Mouse (Mus musculus): ENCODE data around the gene Pno1. TPM values are rescaled to one million over a fixed set of nuclear protein-coding genes. Genes with fewer than 3 reads are reported as not detected.

Pno1 gene
- polyA plus RNA-seq, 1 experiment, result 63.8 TPM

DNA sequence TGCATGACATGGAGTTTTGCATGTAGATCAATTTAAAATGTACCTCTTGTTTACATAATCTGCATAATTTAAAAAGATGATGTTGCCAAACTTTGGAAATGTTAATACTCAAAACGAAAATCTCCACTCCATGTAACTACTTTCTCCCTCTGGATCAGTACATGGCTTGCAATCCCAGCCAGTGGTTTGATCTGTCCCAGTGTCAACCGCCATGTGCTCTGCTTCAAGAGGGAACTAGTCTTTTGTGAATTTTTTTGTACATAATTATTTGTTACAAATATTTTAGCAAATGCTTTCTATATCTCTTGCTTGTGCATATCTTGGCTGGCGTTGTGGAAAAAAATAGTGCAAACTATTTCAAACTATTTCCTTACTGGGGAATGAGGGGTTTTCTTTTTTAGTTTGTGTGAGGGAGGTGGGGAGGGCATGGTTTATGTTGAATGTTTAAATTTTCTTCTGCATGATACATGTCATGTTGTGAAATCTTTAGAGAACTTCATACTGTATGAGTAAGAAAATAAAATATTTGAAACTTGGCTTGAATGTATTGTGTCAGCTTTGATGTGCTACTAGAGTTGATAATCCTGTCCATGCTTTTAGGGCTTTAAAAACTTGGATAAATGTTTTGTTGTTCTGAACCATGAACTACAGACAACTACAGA, 11.4 kb downstream of the Pno1 start:
- Histone ChIP-seq H3K4me3 (ENCODE audit: insufficient read depth, low read depth, low read length) (no peak overlapping the region), H3K4me1 (ENCODE audit: control insufficient read depth, insufficient read depth, insufficient read length, low read length) (no peaks in the 10 kb centered on the region), H3K27ac (replicated peaks; ENCODE audit: low read depth, low read length) (no peak overlapping the region)

DNA sequence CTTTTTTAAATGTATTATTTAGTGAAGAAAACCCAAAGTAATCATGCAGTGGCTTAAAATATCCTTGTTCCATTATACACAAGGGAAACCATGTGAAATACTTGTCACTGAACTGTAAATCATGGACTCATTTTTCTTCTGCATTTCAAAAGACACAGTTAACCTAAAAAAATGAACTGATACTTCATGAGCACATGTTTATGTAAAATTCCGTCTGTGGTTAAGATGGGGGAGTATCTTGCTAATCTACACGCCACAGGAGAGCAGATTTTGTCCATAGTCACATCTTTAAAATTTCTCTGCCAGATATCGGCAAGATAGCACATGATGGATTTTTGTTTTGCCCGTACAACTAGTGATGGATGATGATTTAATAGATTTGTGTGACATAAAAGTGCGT, 12.2 kb downstream of the Pno1 start:
- no peak overlapping the region for H3K4me3 ChIP-seq (ENCODE audit: insufficient read depth, low read depth, low read length)
- H3K4me1 ChIP-seq (ENCODE audit: control insufficient read depth, insufficient read depth, insufficient read length, low read length), result no peaks in the 10 kb centered on the region

DNA sequence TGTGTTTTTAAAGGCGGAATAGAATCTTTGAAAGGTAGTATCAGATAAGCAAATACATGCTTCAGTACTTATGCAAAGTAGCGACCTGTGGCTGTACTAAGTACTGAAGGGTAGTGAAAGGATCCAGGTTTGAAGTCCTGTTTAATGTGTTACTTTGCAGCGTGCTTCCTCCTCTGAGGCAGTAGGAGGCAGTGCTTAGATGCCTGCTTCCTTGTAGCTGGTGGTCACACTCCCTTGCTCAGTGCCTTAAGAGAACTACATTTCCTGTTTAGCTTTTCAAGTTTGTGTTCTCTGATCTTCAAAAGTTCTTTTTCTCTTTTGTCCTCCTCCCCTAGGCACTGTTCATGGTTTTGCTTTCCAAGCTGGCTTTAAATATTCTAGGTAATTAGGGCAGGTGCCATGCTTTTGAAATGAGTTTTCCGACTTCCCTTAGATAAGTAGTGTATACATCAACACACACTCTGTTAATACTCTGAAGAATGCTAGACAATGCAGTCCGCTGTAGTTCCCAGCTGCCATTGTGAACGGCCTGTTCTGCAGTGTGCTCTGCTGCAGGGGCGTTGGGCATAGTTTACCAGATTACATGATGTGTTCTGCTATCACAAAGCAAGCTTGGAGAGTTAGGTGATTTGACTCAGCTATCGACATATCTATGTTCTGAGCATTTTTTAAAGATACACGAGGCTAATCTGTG, 19.1 kb downstream of the Pno1 start:
- Histone ChIP-seq H3K27ac (replicated peaks; ENCODE audit: low read depth, low read length) (no peak overlapping the region), H3K4me1 (ENCODE audit: control insufficient read depth, insufficient read depth, insufficient read length, low read length) (no peaks in the 10 kb centered on the region), H3K4me3 (ENCODE audit: insufficient read depth, low read depth, low read length) (no peak overlapping the region)

More for the DNA sequence above, 12.2 kb downstream of the Pno1 start:
- no peak overlapping the region for H3K27ac ChIP-seq (replicated peaks; ENCODE audit: low read depth, low read length)

GRCm38 (mm10) chr11:17188786-17189185, 22.6 kb downstream of the Pno1 start:
- no peak overlapping the region for H3K27ac ChIP-seq (replicated peaks; ENCODE audit: low read depth, low read length)
- no peak overlapping the region for H3K4me3 ChIP-seq (ENCODE audit: insufficient read depth, low read depth, low read length)
- H3K4me1 ChIP-seq (ENCODE audit: control insufficient read depth, insufficient read depth, insufficient read length, low read length), result peaks cover 3% of the 10 kb centered on the region

DNA sequence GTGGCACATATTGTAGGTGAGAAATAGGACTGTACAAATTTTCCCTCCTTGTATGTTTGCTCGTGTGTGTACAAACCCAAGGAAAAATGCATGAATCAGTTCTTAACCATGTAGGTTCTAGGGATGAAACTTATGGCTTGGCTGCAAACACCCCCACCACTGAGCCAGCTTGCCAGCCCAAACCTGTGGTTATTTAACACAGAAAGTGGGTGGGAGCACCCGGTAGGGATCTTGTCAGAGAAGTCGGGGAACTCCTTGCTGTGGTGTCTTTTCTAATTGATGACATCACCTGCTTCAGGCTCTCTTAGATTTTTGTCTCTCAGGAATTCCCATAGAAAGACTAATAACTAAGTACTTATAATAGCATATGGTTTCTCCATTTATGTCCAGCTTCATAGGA, 23.7 kb downstream of the Pno1 start:
- Histone ChIP-seq H3K4me3 (ENCODE audit: insufficient read depth, low read depth, low read length) (no peak overlapping the region), H3K4me1 (ENCODE audit: control insufficient read depth, insufficient read depth, insufficient read length, low read length) (peaks cover 3% of the 10 kb centered on the region), H3K27ac (replicated peaks; ENCODE audit: low read depth, low read length) (no peak overlapping the region)

DNA sequence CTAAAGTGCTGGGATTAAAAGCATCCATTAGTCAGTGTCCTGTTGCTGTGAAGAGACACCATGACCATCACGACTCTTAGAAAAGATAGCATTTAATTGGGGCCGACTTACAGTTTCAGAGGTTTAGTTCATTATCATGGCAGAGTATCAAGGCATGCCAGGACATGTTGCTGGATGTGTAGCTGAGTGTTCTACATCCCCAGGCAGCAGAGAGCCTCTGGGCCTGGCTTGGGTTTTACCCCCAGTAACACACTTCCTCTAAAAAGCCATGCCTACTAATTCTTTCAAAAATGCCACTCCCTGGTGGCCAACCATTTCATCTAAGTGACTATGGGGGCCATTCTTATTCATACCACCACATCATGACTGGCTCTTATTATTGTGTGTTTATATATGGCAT, 28.2 kb downstream of the Pno1 start:
- H3K27ac ChIP-seq (replicated peaks; ENCODE audit: low read depth, low read length), result no peak overlapping the region
- H3K4me3 ChIP-seq (ENCODE audit: insufficient read depth, low read depth, low read length), result no peak overlapping the region
- peaks cover 5% of the 10 kb centered on the region for H3K4me1 ChIP-seq (ENCODE audit: control insufficient read depth, insufficient read depth, insufficient read length, low read length)

DNA sequence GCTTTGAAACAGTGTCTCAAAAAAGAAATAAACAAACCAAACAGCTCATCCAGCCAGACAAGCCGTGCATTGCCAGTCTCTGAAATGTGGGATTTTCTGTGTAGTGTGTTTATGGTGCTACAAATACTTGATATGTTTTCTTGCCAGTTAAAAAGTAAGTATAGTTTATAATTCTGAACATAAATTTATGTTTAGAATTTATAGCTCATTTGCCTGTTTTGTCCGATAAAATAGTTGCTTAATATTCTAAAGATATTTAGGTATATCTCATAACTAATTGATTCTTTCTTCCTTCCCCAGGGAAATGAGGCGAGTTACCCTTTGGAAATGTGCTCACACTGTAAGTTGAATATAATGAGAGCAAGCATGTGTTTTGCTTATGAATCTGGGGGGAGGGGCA, 29.6 kb downstream of the Pno1 start, which contains the start of gene Wdr92:
Gene Wdr92 (plus strand): TSS at position 301 of the 400 bp plus-strand sequence.
- Histone ChIP-seq H3K4me3 (ENCODE audit: insufficient read depth, low read depth, low read length) (no peak within 1 kb of the TSS), H3K4me1 (ENCODE audit: control insufficient read depth, insufficient read depth, insufficient read length, low read length) (peaks cover 5% of the 10 kb centered on the region), H3K27ac (replicated peaks; ENCODE audit: low read depth, low read length) (no peak within 1 kb of the TSS; the same call in 1 of the 2 replicates)

GRCm38 (mm10) chr11:17180753-17181152, 30.6 kb downstream of the Pno1 start:
- Histone ChIP-seq H3K4me1 (ENCODE audit: control insufficient read depth, insufficient read depth, insufficient read length, low read length) (peaks cover 2% of the 10 kb centered on the region), H3K27ac (replicated peaks; ENCODE audit: low read depth, low read length) (no peak overlapping the region), H3K4me3 (ENCODE audit: insufficient read depth, low read depth, low read length) (no peak overlapping the region)

GRCm38 (mm10) chr11:17176638-17177037, 34.7 kb downstream of the Pno1 start:
- H3K4me1 ChIP-seq (ENCODE audit: control insufficient read depth, insufficient read depth, insufficient read length, low read length), result peaks cover 9% of the 10 kb centered on the region
- H3K4me3 ChIP-seq (ENCODE audit: insufficient read depth, low read depth, low read length), result no peak overlapping the region
- no peak overlapping the region for H3K27ac ChIP-seq (replicated peaks; ENCODE audit: low read depth, low read length)

DNA sequence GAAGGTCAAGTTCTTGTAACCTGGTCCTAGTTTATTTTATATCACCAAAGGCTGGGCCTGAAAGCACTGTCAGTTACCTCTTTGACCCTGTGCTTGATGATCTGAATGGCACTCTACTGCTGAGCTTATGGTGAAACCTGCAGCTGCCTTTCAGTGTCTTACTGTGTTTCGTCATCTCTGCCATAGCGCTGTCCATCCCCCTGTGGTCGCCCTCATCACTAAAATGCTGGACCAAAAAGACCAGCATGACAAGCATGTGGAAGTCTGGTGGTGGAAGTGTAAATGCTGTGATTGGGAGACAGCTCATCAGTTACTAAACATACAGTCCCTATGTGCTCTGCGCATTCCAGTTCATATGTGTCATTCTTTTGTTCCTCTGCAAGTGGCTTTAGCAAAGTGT, 39.1 kb downstream of the Pno1 start:
- peak overlapping the region; percentile 22; the same call in 1 of the 2 replicates for H3K27ac ChIP-seq (replicated peaks; ENCODE audit: low read depth, low read length)
- no peak overlapping the region for H3K4me3 ChIP-seq (ENCODE audit: insufficient read depth, low read depth, low read length)
- H3K4me1 ChIP-seq (ENCODE audit: control insufficient read depth, insufficient read depth, insufficient read length, low read length), result peaks cover 15% of the 10 kb centered on the region

GRCm38 (mm10) chr11:17170938-17171729, 40.2 kb downstream of the Pno1 start:
- Histone ChIP-seq H3K4me3 (ENCODE audit: insufficient read depth, low read depth, low read length) (no peak overlapping the region), H3K4me1 (ENCODE audit: control insufficient read depth, insufficient read depth, insufficient read length, low read length) (peaks cover 23% of the 10 kb centered on the region), H3K27ac (replicated peaks; ENCODE audit: low read depth, low read length) (peak overlapping the region; percentile 53; the same call in 1 of the 2 replicates)

DNA sequence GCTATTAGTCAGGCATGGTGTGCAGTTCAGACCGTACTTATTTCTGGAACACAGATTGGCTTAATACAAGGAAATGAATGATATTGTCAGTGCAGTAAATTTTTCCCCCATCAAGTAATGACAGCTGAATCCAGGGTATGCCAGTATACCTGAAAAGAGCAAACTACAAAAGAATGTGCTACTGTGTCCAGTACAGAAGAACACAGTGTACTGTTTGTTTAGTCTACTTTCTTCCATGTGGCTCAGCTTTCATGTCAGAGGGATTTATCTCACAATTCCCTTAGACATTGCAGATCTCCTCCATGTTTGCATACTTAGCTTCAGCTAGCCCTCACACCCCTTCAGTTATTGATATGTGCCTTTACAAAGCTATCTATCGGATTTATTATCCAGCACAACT, 42.1 kb downstream of the Pno1 start:
- no peak overlapping the region for H3K27ac ChIP-seq (replicated peaks; ENCODE audit: low read depth, low read length)
- H3K4me1 ChIP-seq (ENCODE audit: control insufficient read depth, insufficient read depth, insufficient read length, low read length), result peaks cover 32% of the 10 kb centered on the region
- no peak overlapping the region for H3K4me3 ChIP-seq (ENCODE audit: insufficient read depth, low read depth, low read length)

DNA sequence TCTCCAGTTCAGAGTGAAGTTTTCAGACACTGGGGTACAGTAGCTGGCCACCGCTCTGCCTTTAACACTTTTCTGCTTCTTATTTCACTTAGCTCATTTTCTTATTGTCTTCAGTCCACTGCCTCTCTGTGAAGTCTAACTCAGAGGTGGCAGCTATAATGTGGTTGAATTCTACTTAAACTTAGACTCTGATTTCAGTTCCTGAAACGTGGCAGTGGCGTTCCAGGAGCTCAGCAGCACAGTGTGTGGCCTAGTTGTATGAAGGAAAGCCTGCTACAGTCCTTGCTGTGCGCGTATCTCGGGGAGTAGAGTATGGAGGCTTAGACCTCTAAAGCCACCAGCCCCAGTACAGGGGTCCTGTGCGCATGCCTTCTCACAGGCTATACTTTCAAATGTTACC, 44.7 kb downstream of the Pno1 start:
- peaks cover 35% of the 10 kb centered on the region for H3K4me1 ChIP-seq (ENCODE audit: control insufficient read depth, insufficient read depth, insufficient read length, low read length)
- H3K27ac ChIP-seq (replicated peaks; ENCODE audit: low read depth, low read length), result no peak overlapping the region
- no peak overlapping the region for H3K4me3 ChIP-seq (ENCODE audit: insufficient read depth, low read depth, low read length)

- H3K27ac ChIP-seq (replicated peaks; ENCODE audit: low read depth, low read length), result no peak overlapping the region
- no peak overlapping the region for H3K4me3 ChIP-seq (ENCODE audit: insufficient read depth, low read depth, low read length)
- H3K4me1 ChIP-seq (ENCODE audit: control insufficient read depth, insufficient read depth, insufficient read length, low read length), result peaks cover 36% of the 10 kb centered on the region
Measured at GRCm38 (mm10) chr11:17163956-17164355, 47.4 kb downstream of the Pno1 start.

GRCm38 (mm10) chr11:17160242-17160641, 51.1 kb downstream of the Pno1 start:
- Histone ChIP-seq H3K4me1 (ENCODE audit: control insufficient read depth, insufficient read depth, insufficient read length, low read length) (peaks cover 19% of the 10 kb centered on the region), H3K4me3 (ENCODE audit: insufficient read depth, low read depth, low read length) (peak overlapping the region; percentile 93), H3K27ac (replicated peaks; ENCODE audit: low read depth, low read length) (0 out of 2 replicates have a peak overlapping the region, but pooled peaks have one; percentile 72)
